Mouse (Mus musculus) liver, adult 2 months (tissue): ENCODE results near the gene Shroom1. TPM values are rescaled to one million over a fixed set of nuclear protein-coding genes. Genes with fewer than 3 reads are reported as not detected.

Experiments used
- DNase-seq: peaks from one replicate; pipeline ENCODE4 v3.0.0-alpha.2; 2011; ENCODE audit warnings: low read depth, low spot score; ENCODE audit errors: extremely low read depth
- H3K27ac ChIP-seq: fragments of 200-500 bp; replicated peaks from 2 replicates; pipeline ENCODE4 v1.5.1; 2012; ENCODE audit warnings: low read depth, mild to moderate bottlenecking, control low read depth, inconsistent platforms, low read length; ENCODE audit not compliant: insufficient read depth
- H3K27me3 ChIP-seq: fragments of 200-500 bp; 2 replicates; pipeline ENCODE4 v1.6.1; 2012; ENCODE audit warnings: mild to moderate bottlenecking, moderate library complexity, low read length, inconsistent platforms; ENCODE audit not compliant: control insufficient read depth, insufficient read depth
- H3K36me3 ChIP-seq: fragments of 200-500 bp; 2 replicates; pipeline ENCODE4 v1.6.1; 2012; ENCODE audit warnings: low read length, inconsistent platforms; ENCODE audit not compliant: control insufficient read depth, insufficient read depth
- H3K4me1 ChIP-seq: fragments of 200-500 bp; 2 replicates; pipeline ENCODE4 v1.6.1; 2011; ENCODE audit warnings: low read length; ENCODE audit not compliant: control insufficient read depth, insufficient read depth
- H3K4me3 ChIP-seq: fragments of 200-500 bp; 2 replicates; pipeline ENCODE4 v1.5.1; 2011; ENCODE audit warnings: low read depth, mild to moderate bottlenecking, control low read depth, low read length, moderate library complexity; ENCODE audit not compliant: insufficient read depth
- H3K79me2 ChIP-seq: fragments of 200-500 bp; 2 replicates; pipeline ENCODE4 v1.6.1; 2012; ENCODE audit warnings: inconsistent platforms, mild to moderate bottlenecking, low read length, moderate library complexity; ENCODE audit not compliant: control insufficient read depth, insufficient read depth
- H3K9ac ChIP-seq: fragments of 200-500 bp; 2 replicates; pipeline ENCODE4 v1.6.1; 2012; ENCODE audit warnings: low read depth, mild to moderate bottlenecking, control low read depth, inconsistent platforms, low read length
- CTCF ChIP-seq: fragments of 200-500 bp; IDR thresholded peaks from 2 replicates; pipeline ENCODE4 v1.5.1; 2011; ENCODE audit warnings: low read depth, low read length, control low read depth
- POLR2A ChIP-seq: fragments of 200-500 bp; IDR thresholded peaks from 2 replicates; pipeline ENCODE4 v1.6.1; 2011; ENCODE audit warnings: low read length, control low read depth; ENCODE audit not compliant: insufficient read depth; ENCODE audit errors: extremely low read depth
- WGBS: fragments of 180-500 bp; shearing (Covaris S2); methylation state at CpG from one replicate; pipeline ENCODE4 v1.1.7; 2018; 5-methylcytosine and 5-hydroxymethylcytosine counted together
- polyA plus RNA-seq: library from polyadenylated mRNA; depleted of rRNA; stranded (reverse); fragments of >200 nt; gene quantifications from 2 replicates; pipeline ENCODE4 v1.2.3, GENCODE M21; 2012; rRNA removed
- total RNA-seq: library from RNA; depleted of rRNA; stranded (reverse); fragments of >200 nt; gene quantifications from 2 replicates; pipeline ENCODE4 v1.2.3, GENCODE M21; 2014; rRNA removed

Shroom1 gene
- total and polyA plus RNA-seq, 2 experiments = 12.8 to 43.4 TPM

- Histone ChIP-seq H3K4me1 (no peaks in the 10 kb centered on the region), H3K36me3 (no peaks in the 10 kb centered on the region), H3K79me2 (no peaks in the 10 kb centered on the region), H3K27me3 (no peaks in the 10 kb centered on the region), H3K27ac (no peak overlapping the region), H3K9ac (no peak overlapping the region), H3K4me3 (no peak overlapping the region)
- no peak for TF ChIP-seq CTCF
- TF ChIP-seq POLR2A = no peak
- no peak for DNase-seq
- WGBS = 47% methylated on average over 7 of the region's 7 CpGs
Observed at GRCm38 (mm10) chr11:53508152-53508551, 51.1 kb downstream of the Shroom1 start.

DNA sequence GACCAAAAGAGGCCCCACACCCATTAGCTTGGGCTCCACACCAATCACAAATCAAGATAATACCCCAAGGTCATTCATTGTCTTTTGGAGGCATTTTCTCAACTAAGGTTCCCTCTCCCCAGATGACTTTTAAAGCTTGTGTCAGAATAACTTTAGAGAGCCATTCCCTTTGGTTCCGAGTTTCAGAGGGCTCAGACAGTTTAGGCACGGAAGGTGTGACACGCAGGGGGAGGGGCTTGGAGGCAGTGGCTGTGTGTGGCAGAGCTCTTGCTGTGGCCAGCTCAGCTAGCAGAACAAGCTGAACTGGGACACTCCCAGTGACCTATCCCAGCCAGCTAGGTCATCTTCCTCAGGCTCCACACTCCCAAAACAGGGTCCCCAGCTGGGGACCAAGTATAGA is 51.6 kb downstream of the Shroom1 start:
- H3K27ac ChIP-seq = no peak overlapping the region
- no peak overlapping the region for H3K9ac ChIP-seq
- H3K36me3 ChIP-seq = no peaks in the 10 kb centered on the region
- H3K4me1 ChIP-seq = no peaks in the 10 kb centered on the region
- WGBS = 71% methylated on average over 3 of the region's 3 CpGs
- TF ChIP-seq POLR2A (no peak), CTCF (no peak)
- no peaks in the 10 kb centered on the region for H3K79me2 ChIP-seq
- H3K27me3 ChIP-seq = no peaks in the 10 kb centered on the region
- H3K4me3 ChIP-seq = no peak overlapping the region
- DNase-seq = no peak

DNA sequence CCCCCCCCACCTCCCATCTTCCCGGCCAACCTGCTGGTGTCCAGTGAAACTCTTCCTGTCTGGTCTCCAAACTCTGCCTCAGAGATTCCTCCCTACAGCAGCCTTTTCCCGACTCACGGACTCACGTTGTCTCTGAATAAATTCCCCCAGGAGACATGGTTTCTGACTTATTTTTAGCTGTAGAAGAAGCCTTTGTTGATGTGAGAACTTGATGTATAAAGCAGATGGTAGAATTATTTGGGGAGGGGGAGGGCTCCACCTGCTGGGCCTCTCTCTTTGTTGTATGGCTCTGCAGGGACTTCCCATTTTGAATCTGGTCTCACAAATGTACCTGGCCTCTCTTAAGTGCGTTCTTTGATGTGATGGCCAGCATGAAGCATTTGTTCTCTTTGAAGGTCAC is 53.3 kb downstream of the Shroom1 start:
- H3K4me1 ChIP-seq = no peaks in the 10 kb centered on the region
- H3K27me3 ChIP-seq = no peaks in the 10 kb centered on the region
- H3K27ac ChIP-seq = no peak overlapping the region
- no peak overlapping the region for H3K4me3 ChIP-seq
- no peak overlapping the region for H3K9ac ChIP-seq
- TF ChIP-seq CTCF (no peak), POLR2A (no peak)
- H3K79me2 ChIP-seq = no peaks in the 10 kb centered on the region
- no peak for DNase-seq
- 78% methylated on average over 5 of the region's 5 CpGs for WGBS
- H3K36me3 ChIP-seq = no peaks in the 10 kb centered on the region

DNA sequence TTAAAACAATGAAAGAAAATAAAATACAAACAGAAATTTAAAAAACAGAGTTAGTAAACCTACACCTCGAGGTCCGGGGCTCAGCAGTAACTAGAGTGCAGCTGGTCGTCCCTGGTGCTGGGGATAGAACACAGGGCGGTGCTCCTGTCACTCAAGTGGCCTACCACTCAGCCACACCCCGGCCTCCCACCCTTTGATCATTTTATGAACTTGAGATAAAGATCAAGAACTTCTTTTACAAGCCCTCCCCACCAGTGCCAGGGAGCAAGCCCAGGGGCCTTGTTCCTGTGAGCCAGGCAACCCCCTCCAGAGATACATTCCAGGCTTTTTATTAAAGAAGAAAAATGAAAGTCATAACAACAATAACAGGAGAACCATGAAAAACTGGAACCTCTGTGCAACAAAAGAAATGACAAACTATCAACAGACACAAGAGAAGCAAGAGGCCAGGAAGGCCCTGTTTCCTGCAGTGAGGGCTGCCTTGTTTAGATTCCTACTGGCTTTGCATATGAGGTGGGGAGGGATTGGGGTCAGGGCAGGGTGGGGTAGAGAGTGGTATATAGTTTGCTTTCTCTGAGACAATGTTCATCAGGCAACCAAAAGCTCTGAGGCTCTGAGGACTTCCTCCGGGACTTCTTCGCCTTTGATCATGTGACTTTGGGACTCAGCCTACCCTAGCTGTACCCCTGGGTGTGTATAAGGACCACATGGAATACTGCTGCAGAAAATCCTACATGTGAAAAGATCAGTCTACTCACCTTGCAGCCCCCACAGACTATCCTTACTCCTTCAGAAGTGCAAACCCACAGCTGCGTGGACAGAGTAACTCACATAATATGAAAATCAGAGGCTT is 60.0 kb downstream of the Shroom1 start:
- H3K36me3 ChIP-seq = no peaks in the 10 kb centered on the region
- TF ChIP-seq POLR2A (no peak), CTCF (no peak)
- H3K4me3 ChIP-seq = no peak overlapping the region
- no peak for DNase-seq
- 85% methylated on average over 8 of the region's 8 CpGs for WGBS
- 0 out of 2 replicates have a peak, but pooled peaks cover 3% of the 10 kb centered on the region for H3K27me3 ChIP-seq
- H3K27ac ChIP-seq = no peak overlapping the region
- H3K4me1 ChIP-seq = no peaks in the 10 kb centered on the region
- H3K9ac ChIP-seq = no peak overlapping the region
- H3K79me2 ChIP-seq = no peaks in the 10 kb centered on the region

Other genes starting within 250 kb of the Shroom1 start
- gene Hspa4, start 156.7 kb upstream of the Shroom1 start, total RNA-seq = 44.6 and 55.9 TPM in 2 replicates
- 16.6 and 17.9 TPM in 2 replicates for gene Hspa4, start 156.7 kb upstream of the Shroom1 start, polyA plus RNA-seq
- 0.37 and 0.74 TPM in 2 replicates for gene Zcchc10, start 132.5 kb upstream of the Shroom1 start, total RNA-seq
- gene Zcchc10, start 132.5 kb upstream of the Shroom1 start, polyA plus RNA-seq = 1.8 and 2.5 TPM in 2 replicates
- gene Aff4, start 106.4 kb upstream of the Shroom1 start, total RNA-seq = 32.1 and 40.3 TPM in 2 replicates
- 7.3 and 8.1 TPM in 2 replicates for gene Aff4, start 106.4 kb upstream of the Shroom1 start, polyA plus RNA-seq
- gene Leap2, start 34.0 kb upstream of the Shroom1 start, total RNA-seq = 133 and 140 TPM in 2 replicates
- 114 and 168 TPM in 2 replicates for gene Leap2, start 34.0 kb upstream of the Shroom1 start, polyA plus RNA-seq
- 256 TPM in 2 replicates for gene Uqcrq, start 26.4 kb upstream of the Shroom1 start, total RNA-seq
- gene Uqcrq, start 26.4 kb upstream of the Shroom1 start, polyA plus RNA-seq = 1,230 and 1,408 TPM in 2 replicates
- gene Gdf9, start 26.2 kb upstream of the Shroom1 start, total RNA-seq = 0.09 and 0.34 TPM in 2 replicates
- 0.21 and 0.47 TPM in 2 replicates for gene Gdf9, start 26.2 kb upstream of the Shroom1 start, polyA plus RNA-seq
- gene Gm10447, start 95 bp upstream of the Shroom1 start, total RNA-seq = 0.46 and 0.60 TPM in 2 replicates
- 1.3 and 2.5 TPM in 2 replicates for gene Gm10447, start 95 bp upstream of the Shroom1 start, polyA plus RNA-seq
- gene Gm9837, start 13.3 kb downstream of the Shroom1 start, total RNA-seq = not detected in 2 replicates
- gene Gm9837, start 13.3 kb downstream of the Shroom1 start, polyA plus RNA-seq = not detected in 2 replicates
- gene Gm9945, start 23.0 kb downstream of the Shroom1 start, total RNA-seq = not detected in 2 replicates
- not detected in 2 replicates for gene Gm9945, start 23.0 kb downstream of the Shroom1 start, polyA plus RNA-seq
- not detected in 2 replicates for gene Sowaha, start 23.1 kb downstream of the Shroom1 start, total RNA-seq
- not detected in 2 replicates for gene Sowaha, start 23.1 kb downstream of the Shroom1 start, polyA plus RNA-seq
- 1.7 and 2.6 TPM in 2 replicates for gene Sept8, start 62.1 kb downstream of the Shroom1 start, total RNA-seq
- 2.0 and 2.1 TPM in 2 replicates for gene Sept8, start 62.1 kb downstream of the Shroom1 start, polyA plus RNA-seq
- gene Kif3a, start 110.2 kb downstream of the Shroom1 start, total RNA-seq = 2.2 and 2.7 TPM in 2 replicates
- 0.98 and 1.2 TPM in 2 replicates for gene Kif3a, start 110.2 kb downstream of the Shroom1 start, polyA plus RNA-seq
- not detected in 2 replicates for gene Il4, start 161.5 kb downstream of the Shroom1 start, total RNA-seq
- 0.17 TPM in 1 of 2 replicates, not detected in the other for gene Il4, start 161.5 kb downstream of the Shroom1 start, polyA plus RNA-seq
- not detected in 2 replicates for gene Il13, start 177.5 kb downstream of the Shroom1 start, total RNA-seq
- gene Il13, start 177.5 kb downstream of the Shroom1 start, polyA plus RNA-seq = not detected in 2 replicates